17 mouse cellular contexts compared by ENCODE assay signal in genomic region chr1:191557109-191557508, GRCm38 (mm10). TPM values are rescaled to one million over a fixed set of nuclear protein-coding genes. Genes with fewer than 3 reads are reported as not detected.
DNase-seq lines count a peak whose midpoint lies in the region; ATAC-seq and TF ChIP-seq lines count a peak whose summit lies in the region.
"Had no signal": no experiment of that assay in that cellular context is flagged by ENCODE, and none has a peak within 500 bp of the region (broad histone marks: within the 10 kb centered on the region; RNA-seq: fewer than 3 reads in every experiment).

No protein-coding gene starts in this region.

- DNase-seq in 3134 (ENCODE audit: extremely low read depth, insufficient read length, low spot score) (peak; percentile 28), NIH3T3 (ENCODE audit: low read depth) (peak; percentile 47)
- DNase-seq in kidney, postnatal 4 days, result peak; percentile 14 to 29
- DNase-seq in gastrocnemius, adult 18-20 months (ENCODE audit: low spot score), result no peak
- no peak for DNase-seq in spleen, adult 12 weeks (ENCODE audit: low spot score)
- DNase-seq in cerebellum, postnatal 36 days, result no peak
- DNase-seq: cerebellum, adult 18-20 months; gastrocnemius, postnatal 14 days had no signal

- no peak overlapping the region for H3K4me2 ChIP-seq in intestine, embryonic 16.5 days (ENCODE audit: low read depth, low read length)
- no peak overlapping the region for H3K4me2 ChIP-seq in intestine, postnatal 0 days (replicated peaks; ENCODE audit: low read depth)
- H3K4me2 ChIP-seq: forebrain, embryonic 13.5 days; hindbrain, embryonic 15.5 days; limb, embryonic 12.5 days; midbrain, embryonic 11.5 days; neural tube, embryonic 13.5 days; stomach, embryonic 15.5 days had no signal

- WGBS in intestine, embryonic 16.5 days, result 72% methylated on average over 8 of the region's 8 CpGs
- WGBS in intestine, postnatal 0 days, result 65% methylated on average over 8 of the region's 8 CpGs

- peak; percentile 38; the same call in 1 of the 2 replicates for ATAC-seq in intestine, embryonic 16.5 days
- no peak for ATAC-seq in intestine, postnatal 0 days
- ATAC-seq: forebrain, embryonic 13.5 days had no signal

- no peaks in the 10 kb centered on the region for H3K27me3 ChIP-seq in intestine, embryonic 16.5 days (replicated peaks; ENCODE audit: control insufficient read depth, insufficient read depth, low read length)
- no peaks in the 10 kb centered on the region for H3K27me3 ChIP-seq in intestine, postnatal 0 days (replicated peaks; ENCODE audit: control insufficient read depth, insufficient read depth, low read length)
- H3K27me3 ChIP-seq: forebrain, embryonic 13.5 days; hindbrain, embryonic 15.5 days; limb, embryonic 12.5 days; neural tube, embryonic 13.5 days; stomach, embryonic 15.5 days had no signal

- H3K9ac ChIP-seq in intestine, embryonic 16.5 days (ENCODE audit: low read depth, low read length), result no peak overlapping the region
- H3K9ac ChIP-seq in intestine, postnatal 0 days (ENCODE audit: low read depth, low read length), result no peak overlapping the region
- H3K9ac ChIP-seq: forebrain, embryonic 13.5 days; hindbrain, embryonic 15.5 days; limb, embryonic 12.5 days; neural tube, embryonic 13.5 days; stomach, embryonic 15.5 days had no signal

- no peak for TF ChIP-seq CTCF in intestine, postnatal 0 days (IDR thresholded peaks at IDR 0.05; ENCODE audit: low read depth)

- no peaks in the 10 kb centered on the region for H3K4me1 ChIP-seq in intestine, embryonic 16.5 days (ENCODE audit: control insufficient read depth, insufficient read depth, low read length)
- H3K4me1 ChIP-seq in intestine, postnatal 0 days (replicated peaks; ENCODE audit: control insufficient read depth, insufficient read depth, low read length), result no peaks in the 10 kb centered on the region
- H3K4me1 ChIP-seq: embryonic facial prominence, embryonic 10.5 days; forebrain, embryonic 13.5 days; hindbrain, embryonic 15.5 days; limb, embryonic 12.5 days; neural tube, embryonic 13.5 days; stomach, embryonic 15.5 days had no signal

- H3K27ac ChIP-seq in intestine, embryonic 16.5 days (ENCODE audit: low read length), result no peak overlapping the region
- H3K27ac ChIP-seq in intestine, postnatal 0 days (ENCODE audit: low read depth, low read length), result no peak overlapping the region
- H3K27ac ChIP-seq: embryonic facial prominence, embryonic 10.5 days; forebrain, embryonic 13.5 days; hindbrain, embryonic 15.5 days; limb, embryonic 12.5 days; neural tube, embryonic 13.5 days; stomach, embryonic 15.5 days had no signal

- no peaks in the 10 kb centered on the region for H3K9me3 ChIP-seq in intestine, embryonic 16.5 days (ENCODE audit: control insufficient read depth, low read length)
- H3K9me3 ChIP-seq in intestine, postnatal 0 days (ENCODE audit: control insufficient read depth), result no peaks in the 10 kb centered on the region
- H3K9me3 ChIP-seq: embryonic facial prominence, embryonic 10.5 days; forebrain, embryonic 13.5 days; hindbrain, embryonic 15.5 days; limb, embryonic 12.5 days; neural tube, embryonic 13.5 days; stomach, embryonic 15.5 days had no signal

- H3K4me3 ChIP-seq in intestine, embryonic 16.5 days (ENCODE audit: low read length), result no peak overlapping the region
- no peak overlapping the region for H3K4me3 ChIP-seq in intestine, postnatal 0 days (ENCODE audit: low read depth, low read length)
- H3K4me3 ChIP-seq: embryonic facial prominence, embryonic 10.5 days; forebrain, embryonic 13.5 days; hindbrain, embryonic 15.5 days; limb, embryonic 12.5 days; neural tube, embryonic 13.5 days; stomach, embryonic 15.5 days had no signal

- 0 out of 2 replicates have a peak, but pooled peaks cover 4% of the 10 kb centered on the region for H3K36me3 ChIP-seq in intestine, embryonic 16.5 days (ENCODE audit: control insufficient read depth, insufficient read depth, low read length)
- H3K36me3 ChIP-seq in intestine, postnatal 0 days (ENCODE audit: control insufficient read depth, insufficient read depth), result 0 out of 2 replicates have a peak, but pooled peaks cover 7% of the 10 kb centered on the region
- H3K36me3 ChIP-seq: hindbrain, embryonic 15.5 days; neural tube, embryonic 13.5 days had no signal

RNA-seq across cellular contexts. Expression of gene Dtl, which starts 18.2 kb away (rescaled TPM):
- polyA plus RNA-seq in intestine, embryonic 16.5 days (2015; fragmentation: Nextera tagmentation; extraction: Ambion mirVana), result 27.0 and 30.8 TPM in 2 replicates
- 6.1 and 6.6 TPM in 2 replicates for polyA plus RNA-seq in intestine, postnatal 0 days (2015; fragmentation: Nextera tagmentation; extraction: Ambion mirVana)
- total RNA-seq in gastrocnemius, adult 18-20 months (2021), result under 1 TPM in 1 of 2 experiments, not detected in 1; 0.12 TPM

RNA-seq across cellular contexts. Expression of gene Ints7, which starts 18.3 kb away (rescaled TPM):
- polyA plus RNA-seq in intestine, embryonic 16.5 days (2015; fragmentation: Nextera tagmentation; extraction: Ambion mirVana), result 35.6 and 35.7 TPM in 2 replicates
- polyA plus RNA-seq in intestine, postnatal 0 days (2015; fragmentation: Nextera tagmentation; extraction: Ambion mirVana), result 11.2 and 11.4 TPM in 2 replicates
- 1 to 10 TPM; 5.6 to 6.5 TPM for total RNA-seq in gastrocnemius, adult 18-20 months (2021)

Comparison
In these comparisons a context has a peak if more than half of its experiments do, and no peak if none do; other contexts are left out.
1. DNase-seq: peak in 3134 (single experiment), NIH3T3 (single experiment) and kidney, postnatal 4 days (2 of 2); none in gastrocnemius, adult 18-20 months (single experiment), spleen, adult 12 weeks (single experiment) and cerebellum, postnatal 36 days (0 of 2).